Mouse (Mus musculus) B cell, adult 2 months (primary cell): Measurements from ENCODE around the gene Psma5.
"Not testable (repeated sequence)": the region's sequence is repeated elsewhere in the genome, so short reads cannot be mapped to it uniquely, and the experiment has no call there.

ENCODE experiments used
- DNase-seq, 2 experiments: peaks; one replicate each; pipeline ENCODE4 v3.0.0; 2022

Gene Psma5

DNA sequence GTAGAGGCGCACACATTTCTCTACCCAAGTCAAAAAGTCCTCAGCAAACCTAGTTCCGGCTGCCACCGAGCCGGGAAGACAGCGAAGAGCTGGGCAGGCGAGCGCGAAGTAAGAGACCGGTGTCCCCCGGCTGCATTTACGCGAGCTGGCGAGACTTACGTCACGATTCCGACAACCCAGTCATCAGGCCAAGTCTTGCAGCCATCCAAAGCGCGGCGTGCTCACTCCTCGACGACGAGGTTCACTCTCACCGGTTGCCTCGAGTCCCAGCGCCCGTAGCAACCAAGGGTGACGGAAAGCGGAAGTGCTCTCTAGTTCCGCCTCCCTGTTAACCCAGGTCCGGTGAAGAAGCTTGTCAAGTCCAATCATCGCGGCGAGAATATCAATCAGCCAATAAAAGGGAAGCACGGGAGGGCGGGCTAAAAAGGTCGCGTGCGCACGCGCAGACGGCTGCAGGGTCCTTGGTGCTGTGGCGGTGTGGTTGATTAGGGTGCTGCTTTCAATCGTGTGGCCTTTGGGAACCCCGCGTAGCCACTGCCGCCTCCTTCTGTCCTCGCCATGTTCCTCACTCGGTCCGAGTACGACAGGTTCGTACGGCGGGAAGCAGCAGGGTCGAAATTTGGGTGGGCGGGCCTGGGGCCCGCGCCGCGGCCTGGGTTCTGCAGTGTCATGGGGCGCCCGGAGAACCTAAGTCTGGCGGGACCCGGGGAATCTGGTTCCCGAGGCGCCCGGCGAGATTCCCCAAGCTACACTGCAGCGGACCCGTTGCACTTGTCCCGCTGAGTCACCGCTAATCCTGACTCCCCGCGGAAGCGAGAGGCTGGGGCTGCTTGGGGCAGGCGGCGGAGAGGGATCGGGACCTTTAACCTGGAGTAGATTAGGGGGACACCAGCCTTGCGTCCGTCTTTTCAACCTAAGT is at the start of gene Psma5:
Psma5 (plus strand) TSS at position 208 of the 919 bp plus-strand sequence.
- peak; percentile 93 to 94 for DNase-seq

DNA sequence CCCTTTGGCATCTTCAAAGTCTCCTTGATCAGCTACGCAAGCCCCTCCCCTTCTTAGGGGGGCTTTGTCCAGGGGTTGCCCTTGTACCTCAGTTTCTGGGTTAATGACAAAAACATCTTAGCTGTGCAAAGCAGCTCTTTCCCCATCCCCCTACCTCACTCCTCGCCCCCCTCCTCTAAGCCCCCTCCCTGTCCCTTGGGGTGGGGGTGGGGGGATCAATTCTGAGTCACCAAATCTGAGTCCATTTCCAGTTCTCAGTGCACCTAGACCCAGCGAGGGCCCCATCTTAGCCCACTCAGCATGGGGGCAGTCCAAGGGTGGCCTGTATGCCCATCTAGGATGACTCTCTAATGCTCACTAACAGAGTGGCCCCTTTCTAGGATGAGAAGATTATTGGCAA is 47.7 kb upstream of the Psma5 start:
- no peak for DNase-seq

DNA sequence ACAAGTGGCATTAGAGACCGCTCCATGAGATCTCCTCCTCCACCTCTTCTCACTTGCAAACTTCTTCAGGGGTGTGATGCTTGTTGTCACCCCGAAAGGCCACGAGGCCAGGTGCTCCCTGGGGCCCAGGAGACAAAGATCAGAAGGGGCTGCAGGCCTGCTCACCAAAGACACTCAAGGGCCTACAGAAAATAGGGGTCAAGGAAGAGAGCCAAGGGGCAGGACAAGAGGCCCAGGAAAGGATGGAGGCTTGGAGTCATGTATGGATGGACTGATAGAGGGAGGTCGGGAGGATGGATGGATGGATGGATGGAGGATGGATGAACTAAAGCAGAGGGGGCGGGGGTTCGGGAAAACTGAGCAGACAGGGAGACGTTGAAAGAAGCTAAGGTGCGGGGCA is 47.2 kb upstream of the Psma5 start:
- DNase-seq, result no peak

DNA sequence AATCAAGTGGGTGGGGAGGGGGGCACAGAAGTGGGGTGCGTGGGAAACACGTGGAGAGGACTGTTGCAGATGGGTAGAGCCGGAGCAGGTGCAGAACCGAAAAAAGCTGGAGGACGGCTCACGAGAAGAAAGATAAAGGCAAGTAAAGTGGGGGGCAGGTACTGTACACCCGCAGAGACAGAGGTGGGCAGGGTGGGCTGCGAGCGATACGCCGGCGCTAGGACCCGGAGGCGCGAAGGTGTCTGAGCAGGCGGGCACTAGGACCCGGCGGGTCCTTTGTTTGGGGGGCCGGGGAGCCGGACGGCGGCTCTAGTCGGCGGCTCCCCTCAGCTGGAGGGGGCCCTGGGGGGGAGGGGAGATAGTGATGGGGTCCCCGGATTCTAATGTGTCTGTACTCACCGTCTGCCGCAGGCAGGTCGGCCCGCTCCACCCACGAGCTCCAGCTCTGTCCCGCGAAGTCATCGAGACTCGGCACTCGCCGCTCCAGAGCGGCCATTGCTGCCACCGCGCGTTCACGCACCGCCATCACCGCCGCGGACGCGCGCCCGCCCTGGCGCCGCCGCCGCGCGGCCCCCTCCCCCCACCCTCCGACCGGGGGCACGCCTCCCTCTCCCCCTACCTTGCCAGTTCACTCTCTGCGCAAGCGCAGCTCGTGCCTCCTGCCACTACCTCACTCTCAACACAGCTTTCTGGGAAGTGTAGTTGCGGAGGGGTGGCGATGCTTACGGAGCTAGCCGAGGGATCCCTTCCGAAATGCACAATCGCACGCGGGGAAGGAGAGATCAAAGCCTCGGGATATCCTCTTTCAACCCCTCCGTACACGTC is 46.6 kb upstream of the Psma5 start:
- DNase-seq, result peak; percentile 87 to 88

DNA sequence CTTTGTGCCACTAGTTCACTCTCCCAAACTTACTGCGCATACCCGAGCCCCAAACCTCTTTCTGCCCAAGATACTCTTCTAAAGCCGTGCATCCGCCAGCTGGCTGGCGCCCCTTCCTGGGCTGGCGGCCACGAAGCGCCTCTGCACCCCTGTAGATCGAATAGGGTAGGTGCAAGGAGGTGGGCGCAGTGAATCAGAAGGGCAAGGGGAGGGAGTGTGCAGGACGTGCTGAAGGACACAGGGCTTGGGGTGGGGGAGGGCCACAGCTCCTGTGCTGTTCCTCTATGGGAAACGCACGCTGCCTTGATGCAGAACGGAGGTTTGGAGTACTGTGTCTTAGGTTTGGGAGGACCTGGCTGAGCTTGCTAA is 46.0 kb upstream of the Psma5 start, which contains the start of gene Atxn7l2:
Atxn7l2 (minus strand) TSS at position 164 of the 369 bp plus-strand sequence.
- no peak for DNase-seq

DNA sequence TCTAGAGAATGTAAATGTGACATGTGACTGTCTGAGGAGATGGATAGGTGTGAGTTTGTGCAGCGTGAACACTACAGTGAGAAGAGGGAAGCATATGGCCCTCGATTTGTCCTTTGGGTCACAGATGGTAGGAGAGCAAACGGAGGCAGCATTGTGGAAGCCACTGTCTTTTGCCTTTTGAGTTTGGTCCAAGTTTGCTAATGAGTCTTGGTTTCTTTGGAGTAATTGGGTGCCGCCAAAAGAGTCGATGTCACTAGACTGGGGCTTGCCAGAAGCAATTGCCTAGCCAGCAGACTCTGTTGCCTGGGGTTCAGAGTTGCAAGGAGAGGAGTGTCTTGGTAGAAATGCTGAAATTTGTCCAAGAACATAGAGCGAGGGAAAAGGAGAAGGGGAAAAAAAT is 44.9 kb upstream of the Psma5 start:
- no peak for DNase-seq

DNA sequence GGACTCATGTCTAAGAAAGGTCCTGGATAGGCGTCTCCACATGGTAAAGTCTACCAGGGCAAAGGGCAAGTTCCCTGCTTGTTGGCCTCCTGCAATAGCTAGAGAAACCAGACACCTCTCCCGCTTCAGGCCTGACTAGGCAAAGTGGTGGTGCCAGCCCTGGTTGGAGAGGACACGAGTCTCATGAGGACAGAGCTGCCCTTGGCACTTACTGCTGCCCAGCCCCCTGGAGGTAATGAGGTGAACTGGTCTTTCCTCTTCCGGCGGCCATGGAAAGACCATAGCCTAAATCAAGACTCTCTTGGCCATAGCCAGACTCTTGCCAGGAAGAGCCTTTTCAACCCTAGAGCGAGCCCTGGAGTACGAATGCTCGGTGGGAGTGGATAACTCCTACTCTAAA is 44.3 kb upstream of the Psma5 start:
- DNase-seq, result no peak

DNA sequence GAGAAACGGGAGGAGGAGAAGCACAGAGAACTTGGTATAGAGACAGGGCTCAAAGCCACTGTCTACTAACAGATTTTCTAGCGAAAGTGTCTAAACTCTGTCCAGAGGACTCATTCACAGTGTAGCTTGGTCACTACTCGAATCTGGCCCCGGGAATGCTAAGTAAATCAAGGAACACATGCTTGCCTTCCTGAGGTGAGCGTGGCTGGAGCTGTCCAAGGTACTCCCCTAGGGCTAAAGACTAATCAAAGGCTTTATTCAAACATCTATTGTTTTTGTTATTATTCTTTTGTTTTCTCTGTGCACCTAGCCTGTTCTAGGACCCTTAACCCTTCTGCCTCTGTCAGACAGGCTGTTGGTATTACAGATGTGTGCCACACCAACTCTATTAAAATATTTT is 42.0 kb upstream of the Psma5 start:
- peak in 1 of 2 experiments; percentile 26 for DNase-seq

DNA sequence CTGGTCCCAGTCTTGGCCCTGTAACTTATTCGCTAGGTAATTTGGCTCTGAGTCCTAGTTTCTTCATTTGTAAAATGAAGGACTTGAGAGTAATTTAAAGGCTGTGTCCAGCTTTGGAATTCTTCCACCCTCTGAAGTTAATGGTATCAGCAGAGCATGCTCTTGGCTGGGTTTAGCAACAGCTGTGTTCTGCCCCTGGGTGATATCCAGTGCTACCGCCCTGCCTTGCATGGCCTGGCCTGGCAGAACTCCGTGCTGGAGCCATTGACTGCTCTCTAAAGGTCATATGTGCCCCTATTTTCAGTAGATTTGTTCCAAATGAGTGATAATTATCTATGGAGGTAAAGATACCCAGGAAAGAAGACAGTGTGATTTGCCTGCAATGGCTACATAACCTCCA is 36.1 kb upstream of the Psma5 start:
- no peak for DNase-seq

DNA sequence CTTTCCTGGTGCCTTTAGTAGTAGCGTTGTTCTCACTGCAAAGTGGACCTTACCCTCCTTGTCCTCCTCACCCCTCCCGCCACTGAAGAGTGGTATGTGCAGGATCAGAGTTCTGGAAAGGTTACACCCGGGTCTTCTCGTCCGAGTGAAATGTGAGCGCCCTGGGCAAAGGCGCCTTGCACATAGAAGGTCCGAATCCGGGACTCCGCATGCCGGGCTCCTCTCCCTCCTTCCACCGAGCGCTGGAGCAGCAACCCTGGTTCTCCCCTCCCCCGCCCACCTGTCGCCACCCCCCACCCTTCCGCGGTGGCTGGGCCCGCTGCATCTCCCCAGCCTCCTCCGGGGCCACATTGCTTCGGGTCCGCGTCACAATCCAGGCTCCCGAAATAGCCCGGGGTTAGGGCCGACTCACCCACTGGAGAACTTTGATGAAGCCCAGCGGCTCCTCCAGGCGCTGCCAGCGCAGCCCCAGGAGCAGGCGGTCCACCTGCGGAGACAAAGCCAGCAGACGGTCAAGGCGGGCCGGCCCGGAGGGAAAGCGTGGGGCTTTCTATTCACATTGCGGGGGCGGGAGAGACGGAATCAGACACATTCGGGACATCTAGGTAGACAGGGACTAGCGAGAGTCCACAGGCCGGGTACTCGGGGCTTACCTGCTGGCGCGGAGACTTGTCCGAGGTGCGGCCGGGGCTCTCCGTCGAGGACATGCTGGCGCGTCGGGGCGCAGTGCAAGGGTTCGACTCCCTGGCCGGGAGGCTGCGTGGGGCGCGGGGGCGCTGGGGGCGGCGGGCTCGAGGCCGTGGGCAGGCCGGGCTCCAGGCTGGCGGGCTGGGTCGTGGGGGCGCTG is 30.8 kb upstream of the Psma5 start:
- DNase-seq, result peak in 1 of 2 experiments; percentile 36

DNA sequence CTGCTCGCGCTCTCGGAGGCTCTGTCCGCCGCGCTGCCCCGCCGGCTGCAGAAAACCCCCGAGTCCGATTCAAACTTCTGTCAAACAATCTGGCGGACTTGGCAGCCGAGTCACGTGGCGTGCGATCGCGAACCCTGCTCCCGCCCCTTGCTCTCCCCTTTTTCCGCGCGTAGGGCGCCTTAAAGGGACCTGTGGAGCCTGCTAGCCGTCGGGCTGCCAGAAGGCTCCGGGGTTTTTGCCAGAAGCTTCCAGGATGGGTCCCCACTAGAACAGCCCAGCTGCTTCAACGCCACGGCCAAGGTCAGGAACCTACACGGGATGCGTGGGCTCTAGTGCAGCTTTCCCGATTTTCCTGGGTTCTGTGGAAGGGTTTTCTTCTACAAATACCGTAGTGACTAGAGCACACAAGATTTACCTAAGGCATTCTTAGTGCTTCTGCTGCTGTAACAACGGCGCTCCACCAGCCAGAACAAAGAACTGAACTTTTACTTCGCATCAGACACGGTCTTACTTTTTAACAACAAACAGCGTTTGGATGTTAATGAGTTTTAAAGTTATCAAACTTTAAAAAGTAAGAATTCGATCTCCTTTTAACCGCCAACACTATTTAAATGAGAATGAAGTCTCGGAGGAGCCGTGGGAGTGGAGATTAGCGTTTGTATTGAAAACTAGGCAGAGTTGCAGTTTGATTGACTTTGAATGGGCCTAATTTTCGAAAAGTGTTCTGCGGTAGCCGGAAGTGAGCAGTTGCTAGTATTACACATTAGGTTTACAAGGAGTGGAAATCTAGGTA is 30.0 kb upstream of the Psma5 start, which contains the start of gene Sypl2:
Sypl2 (minus strand) TSS at position 91 of the 793 bp plus-strand sequence.
- DNase-seq, result peak; percentile 37 to 41

DNA sequence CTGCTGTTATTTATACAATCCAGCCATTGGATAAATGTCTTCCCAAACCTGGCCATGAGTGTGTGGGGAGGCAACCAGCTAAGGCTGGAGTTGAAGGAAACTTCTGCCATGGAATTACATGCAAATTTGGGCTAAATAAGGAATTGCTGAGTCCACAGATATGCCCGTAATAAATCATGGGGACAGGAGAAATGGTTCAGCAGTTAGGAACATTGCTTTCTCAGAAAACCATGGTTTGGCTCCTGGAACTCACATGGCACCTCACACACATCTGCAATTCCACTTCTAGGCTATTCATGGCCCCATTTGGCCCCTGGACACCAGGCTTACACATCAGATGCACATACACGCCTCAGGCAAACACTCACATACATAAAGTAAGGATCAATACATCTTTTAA is 29.2 kb upstream of the Psma5 start:
- no peak for DNase-seq

DNA sequence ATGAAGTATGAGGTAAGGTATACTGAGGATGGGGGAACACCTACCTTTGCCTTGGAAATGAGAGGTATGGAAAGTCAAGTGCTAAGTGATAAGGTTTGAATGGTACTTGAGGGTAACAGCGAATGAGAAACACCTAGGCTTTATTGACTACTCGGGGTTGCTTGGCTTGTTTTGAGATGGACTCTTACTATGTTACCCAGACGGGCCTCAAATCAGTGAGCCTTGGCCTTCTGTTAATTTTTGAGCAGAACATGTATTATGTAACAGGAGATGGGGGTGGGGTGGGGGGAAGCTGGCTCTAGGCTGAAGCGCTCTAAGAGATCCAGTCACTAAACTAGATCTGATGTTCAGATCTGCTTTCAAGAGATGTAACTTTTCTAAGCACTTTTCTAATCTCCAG is 25.1 kb upstream of the Psma5 start:
- no peak for DNase-seq

DNA sequence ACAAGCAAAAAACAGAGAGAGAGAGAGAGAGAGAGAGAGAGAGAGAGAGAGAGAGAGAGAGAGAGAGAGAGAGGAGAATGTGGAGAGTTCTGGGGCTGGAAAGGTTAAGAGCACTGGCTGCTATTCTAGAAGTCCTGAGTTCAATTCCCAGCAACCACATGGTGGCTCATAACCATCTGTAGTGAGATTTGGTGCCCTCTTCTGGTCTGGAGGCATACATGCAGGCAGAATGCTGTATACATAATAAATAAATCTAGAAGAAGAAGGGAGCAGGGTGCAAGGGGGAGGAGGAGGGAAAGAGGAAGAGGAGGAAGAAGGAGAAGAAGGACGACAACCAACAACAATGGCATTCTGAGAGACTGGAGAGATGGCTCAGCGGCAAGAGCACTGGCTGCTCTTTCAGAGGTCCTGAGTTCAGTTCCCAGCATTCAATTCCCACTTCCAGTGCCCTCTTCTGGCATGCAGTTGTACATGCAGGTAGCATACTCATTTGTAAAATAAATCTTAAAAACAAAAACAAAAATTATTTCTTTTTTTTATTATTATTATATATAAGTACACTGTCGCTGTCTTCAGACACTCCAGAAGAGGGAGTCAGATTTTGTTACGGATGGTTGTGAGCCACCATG is 19.1 kb upstream of the Psma5 start:
- DNase-seq, result not testable (repeated sequence)

DNA sequence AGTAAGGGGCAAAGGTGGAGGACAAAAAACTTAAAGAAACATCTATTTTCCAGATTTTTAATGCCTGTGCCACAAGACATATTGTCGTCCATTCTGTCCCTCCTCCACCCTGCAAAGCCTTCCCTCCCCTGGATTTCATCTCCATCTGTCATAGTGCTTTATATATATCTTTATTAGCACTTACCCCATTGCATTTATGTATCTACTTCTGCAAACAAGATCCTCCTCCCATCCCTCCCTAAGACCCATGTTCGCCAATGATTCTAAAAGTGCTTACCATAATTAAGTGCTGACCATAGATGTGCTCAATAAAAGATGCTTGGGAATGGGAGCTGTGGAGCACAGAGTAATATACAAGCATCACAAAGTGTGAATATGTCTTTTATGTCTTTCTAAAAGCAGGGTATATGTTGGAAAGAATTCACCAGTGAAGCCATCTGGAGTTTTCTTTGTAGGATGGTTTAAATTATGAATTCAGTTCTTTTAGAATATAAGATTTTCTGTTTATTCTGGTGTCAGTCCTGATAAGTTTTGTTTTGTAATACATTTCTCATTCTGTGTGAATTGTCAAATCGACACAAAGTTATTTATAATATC is 15.4 kb upstream of the Psma5 start:
- DNase-seq, result no peak

DNA sequence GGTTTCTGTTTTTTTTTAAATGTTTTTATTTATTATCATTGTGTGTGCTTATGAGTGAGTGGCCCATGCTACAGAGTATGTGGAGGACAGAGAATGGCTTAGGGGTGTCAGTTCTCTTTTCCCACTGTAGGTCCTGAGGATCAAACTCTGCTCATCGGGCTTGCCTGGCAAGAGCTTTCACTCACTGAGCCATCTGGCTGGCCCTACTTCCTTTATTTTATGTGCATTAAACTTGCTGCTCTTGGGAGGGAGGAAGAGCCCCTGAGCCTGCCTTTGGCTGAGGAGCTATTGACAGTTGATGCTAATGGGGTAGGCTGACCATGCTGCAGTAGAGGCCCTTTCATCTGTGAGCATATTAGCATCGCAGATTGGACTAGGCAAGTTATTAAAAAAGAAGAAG is 9.9 kb upstream of the Psma5 start:
- DNase-seq, result no peak

DNA sequence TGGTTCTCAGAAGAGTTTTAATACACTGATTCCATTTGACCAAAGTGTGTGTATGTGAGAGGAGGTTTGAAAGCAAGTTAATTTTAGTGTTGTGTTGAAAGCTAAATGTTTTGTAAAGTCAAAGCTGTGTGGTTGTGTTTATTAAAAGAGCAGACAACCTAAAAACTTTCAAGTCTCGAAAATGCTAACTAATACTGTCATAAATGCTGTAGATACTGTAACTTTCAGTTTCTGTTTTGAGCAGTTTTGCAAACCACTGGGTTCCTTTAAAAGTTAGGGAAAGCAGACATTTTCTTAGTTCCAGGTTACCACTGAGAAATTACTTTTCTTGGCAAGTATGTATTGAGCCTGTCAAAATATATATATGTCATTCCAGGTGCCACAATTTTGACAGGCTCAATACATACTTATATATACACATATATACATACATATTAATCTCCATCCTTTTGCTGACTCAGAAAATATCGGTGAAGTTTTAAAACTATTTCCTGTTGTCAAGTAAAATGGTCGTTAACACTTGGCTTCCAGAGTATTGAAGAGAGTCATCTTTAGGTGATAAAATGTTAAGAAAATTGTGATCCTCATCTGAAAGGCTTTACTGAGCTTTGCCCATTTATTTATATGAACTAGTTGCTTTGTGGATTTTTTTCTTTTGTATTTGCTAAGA is 1.2 kb downstream of the Psma5 start:
- no peak for DNase-seq

DNA sequence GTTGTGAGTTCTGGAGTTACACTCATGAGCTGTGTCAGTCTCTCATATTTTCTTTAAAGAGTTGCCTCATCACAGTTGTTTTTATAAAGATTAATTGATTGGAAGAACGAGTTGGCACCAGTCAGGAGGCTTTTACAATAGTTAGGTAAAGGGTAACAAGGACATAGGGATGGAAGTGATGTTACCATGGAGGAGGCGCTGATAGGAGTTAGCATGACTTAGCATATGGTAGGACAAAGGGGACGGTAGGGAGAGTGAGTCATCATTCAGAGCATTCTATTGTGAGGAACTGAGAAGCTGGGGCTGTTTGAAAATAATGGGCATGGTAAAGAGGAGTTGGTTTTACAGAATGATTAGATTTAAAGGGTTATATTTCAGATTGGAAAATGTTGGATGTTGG is 2.6 kb downstream of the Psma5 start:
- no peak for DNase-seq

DNA sequence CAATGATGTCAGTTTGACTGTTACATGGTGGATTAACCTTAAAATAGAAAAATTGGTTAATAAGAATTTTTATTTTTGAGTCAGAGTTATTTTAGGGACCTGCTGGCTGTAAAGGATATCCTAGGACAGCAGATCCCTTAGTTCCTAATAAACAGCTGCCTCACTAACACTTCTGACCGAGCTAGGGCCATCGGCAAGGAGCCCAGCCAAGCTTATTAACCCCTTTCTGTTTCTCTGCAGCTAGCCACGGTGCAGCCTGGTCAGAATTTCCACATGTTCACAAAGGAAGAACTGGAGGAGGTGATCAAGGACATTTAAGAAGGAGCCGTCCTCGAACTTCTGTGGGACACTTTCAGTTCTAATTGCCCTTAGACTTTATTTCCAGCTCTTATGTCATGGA is 22.8 kb downstream of the Psma5 start:
- DNase-seq, result not testable (repeated sequence)
